Mouse (Mus musculus): ENCODE measurements around the gene Msto1. TPM values are rescaled to one million over a fixed set of nuclear protein-coding genes. Genes with fewer than 3 reads are reported as not detected.

Gene Msto1
- total and polyA plus RNA-seq, 3 experiments, result 20.7 to 40.8 (median 31.6) TPM

DNA sequence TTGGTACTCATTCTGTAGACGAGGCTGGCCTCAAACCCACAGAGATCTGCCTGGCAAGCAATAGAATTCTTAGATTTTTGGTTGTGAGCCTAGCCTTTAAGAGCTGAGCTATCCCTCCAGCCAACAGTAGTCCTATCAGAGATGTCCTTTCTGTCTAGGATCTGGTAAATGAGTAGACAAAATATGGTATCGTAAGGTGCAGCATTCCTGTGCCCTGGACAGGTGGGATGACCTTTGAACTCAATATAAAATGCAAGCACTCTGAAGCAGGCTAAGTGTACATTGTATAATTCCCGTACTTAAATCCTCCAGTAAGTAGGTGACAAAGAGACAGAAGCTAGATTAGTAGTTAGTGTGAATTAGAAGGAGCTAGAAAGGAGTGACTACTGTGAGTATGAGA lies 51.7 kb downstream of the Msto1 start:
- ATAC-seq (ENCODE audit: extremely low read depth, insufficient number of reproducible peaks, low FRiP score, poor library complexity, severe bottlenecking), result no peak

DNA sequence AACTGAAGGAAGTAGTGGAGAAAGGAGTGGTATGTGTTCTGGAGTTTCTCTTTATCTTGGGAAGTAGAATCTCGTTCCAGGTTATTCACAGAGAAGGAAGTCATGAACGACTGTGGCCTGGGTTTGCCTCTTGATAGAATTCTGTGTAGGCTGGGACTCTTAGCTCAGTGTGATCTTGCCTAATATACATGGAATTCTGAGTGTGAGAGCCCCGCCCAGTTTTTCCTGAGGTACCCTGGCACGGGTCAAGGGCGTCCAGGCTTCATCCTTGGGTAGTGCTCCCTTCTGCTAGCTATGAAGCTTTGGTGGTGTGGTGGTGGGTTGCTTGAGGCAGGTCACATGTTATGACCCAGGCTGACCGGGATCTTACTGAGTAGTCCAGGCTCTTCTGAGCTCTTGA lies 58.0 kb downstream of the Msto1 start:
- peaks cover 86% of the 10 kb centered on the region for H3K36me3 ChIP-seq (replicated peaks)
- H3K4me1 ChIP-seq (ENCODE audit: insufficient read depth, low read depth, low read length), result no peaks in the 10 kb centered on the region
- no peaks in the 10 kb centered on the region for H3K27me3 ChIP-seq (ENCODE audit: insufficient read depth, low read length)
- no peak overlapping the region for H3K4me3 ChIP-seq (ENCODE audit: low read depth, low read length)
- no peak for ATAC-seq (ENCODE audit: extremely low read depth, insufficient number of reproducible peaks, low FRiP score, poor library complexity, severe bottlenecking)
- no peak for DNase-seq (ENCODE audit: low spot score)
- H3K9me3 ChIP-seq (replicated peaks), result no peaks in the 10 kb centered on the region
- TF ChIP-seq POLR2AphosphoS5 (IDR thresholded peaks at IDR 0.05; ENCODE audit: insufficient replicate concordance, low read depth, low read length) (no peak), GATA2 (IDR thresholded peaks at IDR 0.05; ENCODE audit: borderline replicate concordance, low read depth, low read length) (no peak), CTCF (IDR thresholded peaks at IDR 0.05; ENCODE audit: low read depth, low read length) (no peak), GATA1 (IDR thresholded peaks at IDR 0.05; ENCODE audit: borderline replicate concordance, low read length) (no peak), TAL1 (conservative IDR thresholded peaks at IDR 0.05; ENCODE audit: low read depth, low read length) (no peak)

More for the DNA sequence above, 51.7 kb downstream of the Msto1 start:
- no peak overlapping the region for H3K4me3 ChIP-seq (ENCODE audit: low read depth, low read length)
- no peaks in the 10 kb centered on the region for H3K4me1 ChIP-seq (ENCODE audit: insufficient read depth, low read depth, low read length)
- DNase-seq (ENCODE audit: low spot score), result no peak
- TF ChIP-seq CTCF (IDR thresholded peaks at IDR 0.05; ENCODE audit: low read depth, low read length), result no peak
- no peak for TF ChIP-seq TAL1 (conservative IDR thresholded peaks at IDR 0.05; ENCODE audit: low read depth, low read length)
- no peak for TF ChIP-seq POLR2AphosphoS5 (IDR thresholded peaks at IDR 0.05; ENCODE audit: insufficient replicate concordance, low read depth, low read length)
- TF ChIP-seq GATA2 (IDR thresholded peaks at IDR 0.05; ENCODE audit: borderline replicate concordance, low read depth, low read length), result no peak
- no peak for TF ChIP-seq GATA1 (IDR thresholded peaks at IDR 0.05; ENCODE audit: borderline replicate concordance, low read length)
- H3K27me3 ChIP-seq (ENCODE audit: insufficient read depth, low read length), result no peaks in the 10 kb centered on the region
- H3K36me3 ChIP-seq (replicated peaks), result peaks cover 94% of the 10 kb centered on the region
- no peaks in the 10 kb centered on the region for H3K9me3 ChIP-seq (replicated peaks)

Other genes starting within 250 kb of the Msto1 start
- gene Khdc4, start 228.2 kb downstream of the Msto1 start, total RNA-seq (2014; fragmentation: Nextera tagmentation), result 98.1 and 102 TPM in 2 replicates
- 83.9 and 88.8 TPM in 2 replicates for gene Khdc4, start 228.2 kb downstream of the Msto1 start, total RNA-seq (2017)
- gene Khdc4, start 228.2 kb downstream of the Msto1 start, polyA plus RNA-seq (2012), result 16.7 and 18.5 TPM in 2 replicates
- 29.7 and 30.8 TPM in 2 replicates for gene Rit1, start 197.2 kb downstream of the Msto1 start, total RNA-seq (2014; fragmentation: Nextera tagmentation)
- gene Rit1, start 197.2 kb downstream of the Msto1 start, total RNA-seq (2017), result 30.2 and 35.8 TPM in 2 replicates
- 18.2 and 18.3 TPM in 2 replicates for gene Rit1, start 197.2 kb downstream of the Msto1 start, polyA plus RNA-seq (2012)
- 3.1 and 4.4 TPM in 2 replicates for gene Syt11, start 138.8 kb downstream of the Msto1 start, total RNA-seq (2014; fragmentation: Nextera tagmentation)
- 0.52 and 0.82 TPM in 2 replicates for gene Syt11, start 138.8 kb downstream of the Msto1 start, total RNA-seq (2017)
- gene Syt11, start 138.8 kb downstream of the Msto1 start, polyA plus RNA-seq (2012), result 0.11 and 0.14 TPM in 2 replicates
- 42.9 and 45.1 TPM in 2 replicates for gene Gon4l, start 78.8 kb downstream of the Msto1 start, total RNA-seq (2014; fragmentation: Nextera tagmentation)
- 36.2 and 36.3 TPM in 2 replicates for gene Gon4l, start 78.8 kb downstream of the Msto1 start, total RNA-seq (2017)
- 13.3 and 18.7 TPM in 2 replicates for gene Gon4l, start 78.8 kb downstream of the Msto1 start, polyA plus RNA-seq (2012)
- gene Ash1l, start 36.6 kb upstream of the Msto1 start, total RNA-seq (2014; fragmentation: Nextera tagmentation), result 67.0 and 69.0 TPM in 2 replicates
- gene Ash1l, start 36.6 kb upstream of the Msto1 start, total RNA-seq (2017), result 19.5 and 24.3 TPM in 2 replicates
- gene Ash1l, start 36.6 kb upstream of the Msto1 start, polyA plus RNA-seq (2012), result 2.7 and 3.7 TPM in 2 replicates
- 77.9 and 106 TPM in 2 replicates for gene Dap3, start 37.2 kb upstream of the Msto1 start, total RNA-seq (2014; fragmentation: Nextera tagmentation)
- gene Dap3, start 37.2 kb upstream of the Msto1 start, total RNA-seq (2017), result 141 and 157 TPM in 2 replicates
- gene Dap3, start 37.2 kb upstream of the Msto1 start, polyA plus RNA-seq (2012), result 99.4 and 157 TPM in 2 replicates
- 13.5 and 13.6 TPM in 2 replicates for gene Rusc1, start 179.3 kb upstream of the Msto1 start, total RNA-seq (2014; fragmentation: Nextera tagmentation)
- gene Rusc1, start 179.3 kb upstream of the Msto1 start, total RNA-seq (2017), result 6.4 and 9.9 TPM in 2 replicates
- 14.4 and 17.4 TPM in 2 replicates for gene Rusc1, start 179.3 kb upstream of the Msto1 start, polyA plus RNA-seq (2012)
- not detected in 2 replicates for gene Gm43738, start 187.1 kb upstream of the Msto1 start, total RNA-seq (2014; fragmentation: Nextera tagmentation)
- not detected in 2 replicates for gene Gm43738, start 187.1 kb upstream of the Msto1 start, total RNA-seq (2017)
- gene Gm43738, start 187.1 kb upstream of the Msto1 start, polyA plus RNA-seq (2012), result 1.6 and 4.3 TPM in 2 replicates
- gene Fdps, start 188.0 kb upstream of the Msto1 start, total RNA-seq (2014; fragmentation: Nextera tagmentation), result 59.4 and 73.1 TPM in 2 replicates
- gene Fdps, start 188.0 kb upstream of the Msto1 start, total RNA-seq (2017), result 481 and 571 TPM in 2 replicates
- gene Fdps, start 188.0 kb upstream of the Msto1 start, polyA plus RNA-seq (2012), result 11.2 and 22.5 TPM in 2 replicates
- gene Pklr, start 222.1 kb upstream of the Msto1 start, total RNA-seq (2014; fragmentation: Nextera tagmentation), result 36.9 and 51.2 TPM in 2 replicates
- 22.9 and 31.8 TPM in 2 replicates for gene Pklr, start 222.1 kb upstream of the Msto1 start, total RNA-seq (2017)
- gene Pklr, start 222.1 kb upstream of the Msto1 start, polyA plus RNA-seq (2012), result 37.7 and 80.3 TPM in 2 replicates
- 0.53 TPM in 1 of 2 replicates, not detected in the other for gene Hcn3, start 246.2 kb upstream of the Msto1 start, total RNA-seq (2014; fragmentation: Nextera tagmentation)
- 0.27 and 0.41 TPM in 2 replicates for gene Hcn3, start 246.2 kb upstream of the Msto1 start, total RNA-seq (2017)
- 0.85 and 1.0 TPM in 2 replicates for gene Hcn3, start 246.2 kb upstream of the Msto1 start, polyA plus RNA-seq (2012)